Mouse (Mus musculus): Measurements from ENCODE around the gene Ccdc187.

Ccdc187 gene

DNA sequence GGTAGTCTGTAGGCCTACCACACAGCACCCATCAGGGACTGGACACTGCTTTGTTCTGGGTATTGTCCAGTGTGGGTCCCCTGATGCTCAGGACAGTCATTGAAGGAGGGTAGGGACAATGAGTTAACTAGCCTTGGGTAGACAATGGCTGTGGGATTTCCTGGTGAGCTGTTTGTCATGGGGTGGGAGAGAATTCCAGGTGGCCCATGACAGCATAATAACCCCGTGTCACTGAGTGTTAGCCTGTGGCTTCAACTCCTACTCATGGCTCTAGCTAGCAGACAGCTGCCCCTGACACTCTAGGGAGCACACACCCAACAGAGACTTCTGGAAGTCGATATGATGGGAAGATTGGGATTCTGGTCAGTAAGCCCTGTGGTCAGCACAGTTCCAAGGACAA, at the start of gene Ccdc187:
Ccdc187 (minus strand) TSS at position 101 of the 400 bp plus-strand sequence.
- no peak for DNase-seq (ENCODE audit: low spot score)

DNA sequence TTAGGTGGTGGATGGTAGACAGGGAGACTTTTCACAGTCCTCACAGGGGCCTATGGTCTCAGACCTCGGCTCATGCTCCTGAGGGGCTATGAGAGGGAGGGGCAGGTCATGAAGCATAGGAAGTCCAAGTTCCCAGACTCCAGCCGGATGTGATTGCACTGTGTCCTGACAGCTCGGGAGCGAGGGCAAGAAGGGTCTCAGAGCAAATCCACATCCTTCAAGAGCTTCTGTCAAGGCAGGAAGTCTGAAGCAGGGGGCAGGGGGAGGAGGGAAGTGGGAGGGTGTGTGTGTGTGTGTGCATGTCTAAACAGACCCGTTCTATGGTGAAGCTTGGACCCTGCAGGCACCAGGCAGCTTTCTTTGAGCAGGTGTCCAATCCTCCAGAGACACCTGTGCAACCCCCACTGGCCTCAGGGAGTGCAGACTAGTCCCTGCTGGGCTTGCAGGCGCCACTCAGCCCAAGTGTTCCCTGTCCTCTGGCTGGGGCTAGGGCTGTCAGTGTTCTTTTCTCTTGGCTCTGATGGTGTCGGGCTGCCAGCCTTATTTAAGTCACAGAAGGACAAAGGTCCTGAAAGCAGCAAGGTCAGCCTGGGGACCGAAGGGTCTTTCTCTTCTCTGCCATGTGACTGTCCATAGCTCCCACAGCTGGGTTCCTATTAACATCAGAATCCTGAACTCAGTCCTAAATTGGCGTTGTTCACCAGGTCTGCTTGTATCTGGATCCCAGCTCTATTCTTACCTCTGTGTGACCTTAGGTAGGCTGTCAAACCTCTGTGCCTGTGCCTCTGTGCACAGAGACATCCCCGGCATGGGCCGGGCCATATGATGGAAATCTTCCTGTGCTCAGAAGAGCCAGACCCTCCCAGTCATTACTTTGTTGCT, 48.5 kb upstream of the Ccdc187 start:
- DNase-seq (ENCODE audit: low spot score), result no peak

DNA sequence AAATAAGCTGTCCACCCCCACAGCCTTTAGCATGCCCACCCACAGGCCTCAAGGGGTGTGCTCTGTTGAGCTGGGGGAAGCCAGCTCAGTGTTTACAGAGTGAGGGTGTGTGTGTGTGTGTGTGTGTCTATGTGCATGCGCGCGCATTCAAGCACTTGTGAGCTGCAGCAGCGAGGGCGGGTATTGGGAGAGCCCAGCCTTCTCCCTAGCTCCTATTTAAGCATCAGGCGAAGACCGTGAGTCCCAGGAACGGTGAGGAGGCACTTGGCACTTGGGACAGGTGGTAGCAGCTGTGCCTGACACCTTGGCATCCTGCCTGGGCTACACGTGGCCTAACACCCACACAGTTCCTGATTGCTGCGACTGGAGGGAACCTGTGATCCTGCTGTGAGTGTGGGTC, 47.7 kb upstream of the Ccdc187 start:
- DNase-seq (ENCODE audit: low spot score), result peak; percentile 28

DNA sequence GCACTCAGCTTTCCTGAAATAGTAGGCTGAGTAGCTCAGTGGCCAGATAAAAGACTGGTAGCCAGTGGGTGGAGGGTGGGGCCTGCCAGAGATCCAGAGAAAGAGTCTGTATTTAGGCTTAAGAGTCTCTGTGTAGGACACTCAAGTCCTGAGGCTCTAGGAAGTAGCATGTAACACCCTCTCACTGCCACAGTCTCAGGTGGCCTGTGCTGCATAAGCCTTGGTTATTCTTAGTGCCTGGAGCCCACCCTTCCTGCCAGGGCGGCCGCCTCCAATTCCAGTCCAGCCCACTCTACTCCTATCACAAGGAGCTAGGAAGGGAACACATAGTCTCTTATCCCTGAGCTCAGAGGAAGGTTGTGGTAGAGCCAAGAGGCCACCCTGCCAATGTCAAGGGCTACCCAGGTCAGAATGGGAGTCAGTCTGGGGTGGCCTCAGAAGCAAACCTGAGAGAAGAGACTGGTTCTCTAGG, 47.2 kb upstream of the Ccdc187 start:
- no peak for DNase-seq (ENCODE audit: low spot score)

- no peak for DNase-seq (ENCODE audit: low spot score)
Measured at GRCm38 (mm10) chr2:26339204-26339551, 44.8 kb upstream of the Ccdc187 start.

GRCm38 (mm10) chr2:26338302-26339203, 44.2 kb upstream of the Ccdc187 start:
- no peak for DNase-seq (ENCODE audit: low spot score)

DNA sequence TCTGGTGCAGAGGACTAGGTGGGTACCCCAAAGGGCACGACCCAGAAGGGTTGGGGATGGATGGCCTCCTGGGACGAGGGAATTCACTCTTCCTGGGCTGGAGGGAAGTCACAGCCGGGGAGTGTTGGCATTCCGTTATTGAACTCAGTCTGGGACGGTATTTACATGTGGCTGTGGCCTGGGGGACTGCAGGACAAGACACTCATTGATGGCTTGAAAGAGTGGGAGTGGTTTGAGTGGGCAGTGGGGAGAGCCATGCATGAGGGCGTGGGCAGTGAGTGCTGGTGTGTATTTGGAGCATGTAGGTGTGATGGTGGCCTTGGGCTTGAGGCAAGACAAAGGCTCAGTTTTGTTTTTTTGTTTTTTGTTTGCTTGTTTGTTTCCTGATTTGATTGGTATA, 36.3 kb upstream of the Ccdc187 start:
- DNase-seq (ENCODE audit: low spot score), result no peak

- DNase-seq (ENCODE audit: low spot score), result no peak
Measured at GRCm38 (mm10) chr2:26330056-26330468, 35.7 kb upstream of the Ccdc187 start.

GRCm38 (mm10) chr2:26329402-26329801, 35.0 kb upstream of the Ccdc187 start:
- DNase-seq (ENCODE audit: low spot score), result no peak

GRCm38 (mm10) chr2:26327852-26328251, 33.5 kb upstream of the Ccdc187 start:
- no peak for DNase-seq (ENCODE audit: low spot score)

GRCm38 (mm10) chr2:26325386-26326181, 31.2 kb upstream of the Ccdc187 start:
- DNase-seq (ENCODE audit: low spot score), result peak; percentile 53

GRCm38 (mm10) chr2:26324917-26325316, 30.6 kb upstream of the Ccdc187 start:
- DNase-seq (ENCODE audit: low spot score), result no peak

DNA sequence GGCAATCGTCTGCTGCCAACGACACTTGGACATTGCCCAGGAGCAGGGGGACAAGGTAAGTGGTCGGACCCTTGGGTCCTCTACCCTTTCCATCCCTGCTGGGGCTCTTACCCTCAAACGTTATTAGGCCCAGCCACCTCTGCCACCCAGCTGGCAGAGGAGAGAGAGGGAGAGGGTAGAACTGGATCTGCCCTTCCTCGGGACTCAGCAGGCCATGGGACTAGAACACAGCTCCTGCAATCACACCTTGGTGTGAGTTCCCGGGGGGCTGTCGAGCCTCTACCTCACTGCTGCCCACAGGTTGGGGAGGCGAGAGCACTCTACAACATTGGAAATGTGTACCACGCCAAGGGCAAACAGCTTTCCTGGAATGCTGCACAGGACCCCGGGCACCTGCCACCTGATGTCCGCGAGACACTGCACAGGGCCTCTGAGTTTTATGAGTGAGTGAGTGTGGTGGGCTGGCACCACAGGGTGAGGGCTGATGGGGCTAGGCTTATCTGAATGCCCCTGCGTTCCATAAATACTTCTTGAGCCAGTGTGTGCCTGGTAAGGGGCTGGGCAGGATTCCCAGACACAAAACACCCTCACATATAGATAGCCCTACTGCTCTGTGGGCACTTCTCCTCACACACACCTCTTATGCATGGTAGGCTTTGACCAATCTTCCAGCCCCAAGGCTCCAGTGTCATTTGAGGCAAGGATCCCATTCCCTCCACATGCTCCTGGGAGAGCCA, 29.4 kb upstream of the Ccdc187 start:
- DNase-seq (ENCODE audit: low spot score), result no peak

- DNase-seq (ENCODE audit: low spot score), result no peak
Measured at GRCm38 (mm10) chr2:26320245-26321185, 26.2 kb upstream of the Ccdc187 start.

DNA sequence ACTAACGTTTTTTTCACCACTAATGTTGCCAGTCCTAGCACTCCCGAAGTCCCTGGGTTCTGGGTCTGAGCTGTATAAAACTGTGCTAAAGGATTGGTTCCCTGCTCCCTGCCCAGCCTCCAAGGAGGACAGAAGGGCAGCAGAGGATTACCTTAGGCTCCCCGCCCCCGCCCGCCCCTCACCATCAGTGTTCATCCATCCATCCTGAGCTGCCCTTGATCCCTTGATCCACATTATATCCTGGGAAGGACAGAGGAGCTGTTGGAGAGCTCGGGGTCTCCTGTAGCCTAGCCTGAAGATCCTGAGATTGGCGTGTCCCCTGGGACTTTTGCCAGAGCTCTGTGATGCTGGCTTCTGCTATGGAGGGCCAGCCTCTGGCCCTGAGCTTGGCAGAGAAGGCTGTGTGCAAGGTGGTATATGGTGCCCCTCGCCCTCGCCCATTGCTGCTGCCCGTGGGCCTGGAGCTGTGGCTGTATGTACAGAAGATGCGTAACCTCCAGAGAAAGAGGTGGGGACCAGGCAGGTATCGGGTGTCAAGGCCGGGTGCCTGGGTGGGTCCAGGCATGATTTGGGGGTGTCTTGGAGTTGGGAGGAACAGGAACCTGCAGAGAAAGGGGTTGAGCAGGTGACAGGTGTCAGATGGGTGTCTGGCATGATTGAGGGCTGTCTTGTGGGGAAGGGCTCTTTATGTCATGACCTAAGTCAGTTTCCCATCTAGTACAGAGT, 25.3 kb upstream of the Ccdc187 start:
- DNase-seq (ENCODE audit: low spot score), result no peak

- no peak for DNase-seq (ENCODE audit: low spot score)
Measured at GRCm38 (mm10) chr2:26319109-26319508, 24.8 kb upstream of the Ccdc187 start.

DNA sequence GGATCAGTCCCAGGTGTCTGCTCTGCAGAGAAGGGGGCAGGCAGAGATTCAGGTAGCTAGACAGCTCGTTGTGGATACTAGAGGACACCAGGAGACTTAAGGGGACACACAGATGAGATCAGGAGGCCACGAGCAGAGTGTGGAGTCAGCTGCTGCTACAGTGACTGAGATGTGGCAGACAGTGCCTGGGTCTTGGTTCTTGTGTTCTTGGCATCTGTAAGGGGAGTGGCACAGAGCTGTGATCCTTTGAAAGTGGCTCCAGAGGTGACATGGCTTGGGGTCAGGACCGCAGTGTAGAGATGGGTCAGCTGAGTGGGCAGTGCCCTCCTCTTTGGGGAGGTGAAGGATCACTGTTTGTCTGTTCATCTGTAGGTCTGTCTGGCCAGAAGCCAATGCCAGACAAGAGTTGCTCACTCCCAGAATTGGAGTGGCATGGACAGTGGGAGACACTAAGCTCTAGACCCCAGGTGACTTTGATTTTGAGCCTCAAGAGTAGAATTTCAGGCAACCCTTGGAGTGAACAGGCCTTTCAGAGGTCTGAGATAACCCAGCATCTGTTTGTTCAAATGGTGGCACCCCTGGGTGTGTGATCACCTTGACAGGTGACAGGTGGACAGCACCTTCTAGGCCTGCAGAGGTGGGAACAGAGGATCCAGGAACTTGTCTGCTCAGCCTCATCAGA, 23.8 kb upstream of the Ccdc187 start:
- DNase-seq (ENCODE audit: low spot score), result no peak

DNA sequence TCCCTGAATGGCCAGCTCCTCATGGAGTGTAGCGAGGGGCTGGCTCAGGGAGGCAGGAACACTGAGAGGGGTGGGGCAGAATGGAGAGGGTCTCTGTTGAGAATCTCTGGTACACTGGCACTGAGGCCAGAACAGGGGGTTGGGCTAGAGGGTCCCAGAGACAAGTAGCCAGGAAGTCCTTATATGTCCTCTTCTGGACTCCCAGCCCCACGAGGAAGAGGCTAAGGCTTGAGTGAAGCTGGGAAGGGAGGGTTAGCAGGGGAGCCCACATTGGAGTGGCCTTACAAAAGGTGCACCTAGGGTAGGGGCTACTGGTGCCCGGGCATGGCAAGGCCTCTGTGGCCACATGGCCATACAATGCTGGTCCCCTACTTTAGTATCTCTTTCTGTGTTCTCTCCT, 23.0 kb upstream of the Ccdc187 start:
- DNase-seq (ENCODE audit: low spot score), result no peak

Data from urinary bladder, postnatal 25 days (tissue).